Mouse (Mus musculus) ES-E14 (cell line): ENCODE data around the gene Spata1. TPM values are rescaled to one million over a fixed set of nuclear protein-coding genes. Genes with fewer than 3 reads are reported as not detected.

Experiments used
- DNase-seq: peaks from one replicate; pipeline ENCODE4 v3.0.0-alpha.2; 2013; ENCODE audit warnings: low read depth, low spot score
- H3K27ac ChIP-seq: 2 replicates; pipeline ENCODE4 v1.5.1; 2012; ENCODE audit warnings: low read depth, mild to moderate bottlenecking, low read length, moderate library complexity, mixed read lengths; ENCODE audit not compliant: poor library complexity, insufficient read depth, severe bottlenecking
- H3K36me3 ChIP-seq: 2 replicates; pipeline ENCODE4 v1.6.1; 2012; ENCODE audit warnings: mild to moderate bottlenecking, low read length, moderate library complexity, mixed read lengths; ENCODE audit not compliant: control insufficient read depth, poor library complexity, insufficient read depth, severe bottlenecking
- H3K4me1 ChIP-seq, 2 experiments: fragments of 150-350 bp in 1 of 2; sonication (generic) in 1 of 2; 2 replicates each; pipeline ENCODE4 v1.6.1; 2012; ENCODE audit warnings: low read length in 2 of 2, mild to moderate bottlenecking in 1 of 2, mixed read lengths in 1 of 2; ENCODE audit not compliant: control insufficient read depth in 2 of 2, insufficient read depth in 2 of 2, poor library complexity in 1 of 2
- H3K4me3 ChIP-seq, 2 experiments: fragments of 150-350 bp in 1 of 2; sonication (generic) in 1 of 2; 2 replicates each; pipeline ENCODE4 v1.5.1; 2012; ENCODE audit warnings: low read length in 2 of 2, low read depth in 1 of 2, mild to moderate bottlenecking in 1 of 2, mixed read lengths in 1 of 2; ENCODE audit not compliant: insufficient read depth in 1 of 2, poor library complexity in 1 of 2, severe bottlenecking in 1 of 2
- H3K9ac ChIP-seq: 2 replicates; pipeline ENCODE4 v1.6.1; 2012; ENCODE audit warnings: low read depth, mild to moderate bottlenecking, low read length, mixed read lengths; ENCODE audit not compliant: poor library complexity, insufficient read depth, severe bottlenecking
- H3K9me3 ChIP-seq: fragments of 150-350 bp; sonication (generic); 2 replicates; pipeline ENCODE4 v1.6.1; 2012; ENCODE audit warnings: low read depth, mild to moderate bottlenecking, low read length; ENCODE audit not compliant: control insufficient read depth, insufficient read depth
- CHD2 ChIP-seq: IDR thresholded peaks from 2 replicates; pipeline ENCODE4 v1.6.1; 2014; ENCODE audit warnings: mild to moderate bottlenecking, low read depth, low read length, inconsistent platforms
- HCFC1 ChIP-seq: IDR thresholded peaks from 2 replicates; pipeline ENCODE4 v1.6.1; 2012; ENCODE audit warnings: low read length, inconsistent platforms, borderline replicate concordance; ENCODE audit not compliant: insufficient read depth
- MAFK ChIP-seq: IDR thresholded peaks from 2 replicates; pipeline ENCODE4 v1.6.1; 2014; ENCODE audit warnings: mild to moderate bottlenecking, low read depth, low read length, inconsistent platforms; ENCODE audit not compliant: insufficient read depth
- ZC3H11A ChIP-seq: IDR thresholded peaks from 2 replicates; pipeline ENCODE4 v1.6.1; 2012; ENCODE audit warnings: low read depth, mild to moderate bottlenecking, inconsistent platforms, low read length, borderline replicate concordance
- ZNF384 ChIP-seq: IDR thresholded peaks from 2 replicates; pipeline ENCODE4 v1.6.1; 2012; ENCODE audit warnings: low read depth, low read length, inconsistent platforms
- in situ Hi-C, 2 experiments: fragments of 600-800 bp; cut with MboI; formaldehyde crosslinking; loops; one replicate each; pipeline ENCODE4 v1.15.1; 2025; ENCODE audit warnings: low sequenced_read_pairs in 2 of 2, inconsistent platforms in 1 of 2; ENCODE audit not compliant: unreplicated experiment in 2 of 2
- total RNA-seq: library from RNA; depleted of rRNA; stranded (reverse); fragments of 300-350 nt; gene quantifications from 2 replicates; pipeline ENCODE4 v1.2.3, GENCODE M21; 2012

Gene Spata1
- total RNA-seq, 1 experiment, result 3.1 TPM

- no peak for TF ChIP-seq CHD2
- TF ChIP-seq HCFC1, result no peak
- no peak for TF ChIP-seq ZC3H11A
- no peak for TF ChIP-seq ZNF384
- TF ChIP-seq MAFK, result no peak
- in situ Hi-C loops, result no loop called here
- H3K9ac ChIP-seq, result no peak overlapping the region
- H3K36me3 ChIP-seq, result no peaks in the 10 kb centered on the region
- H3K4me1 ChIP-seq, result no peaks in the 10 kb centered on the region; a peak in 1 of 4 replicates
- H3K4me3 ChIP-seq, result no peak overlapping the region
- H3K9me3 ChIP-seq, result no peaks in the 10 kb centered on the region
- no peak overlapping the region for H3K27ac ChIP-seq
- no peak for DNase-seq
Measured at GRCm38 (mm10) chr3:146494941-146495340, 4.6 kb downstream of the Spata1 start.

- no peaks in the 10 kb centered on the region for H3K4me1 ChIP-seq
- no peaks in the 10 kb centered on the region for H3K36me3 ChIP-seq
- no peak overlapping the region for H3K9ac ChIP-seq
- H3K27ac ChIP-seq, result no peak overlapping the region
- peak; percentile 52 for DNase-seq
- H3K4me3 ChIP-seq, result no peak overlapping the region
- no peaks in the 10 kb centered on the region for H3K9me3 ChIP-seq
- in situ Hi-C loops, result no loop called here
- TF ChIP-seq MAFK, result no peak
- peak; percentile 51 for TF ChIP-seq ZC3H11A
- TF ChIP-seq CHD2, result no peak
- TF ChIP-seq HCFC1, result no peak
- TF ChIP-seq ZNF384, result no peak
Measured at GRCm38 (mm10) chr3:146486464-146486863, 13.1 kb downstream of the Spata1 start.

GRCm38 (mm10) chr3:146482044-146482443 lies 17.5 kb downstream of the Spata1 start:
- no peak overlapping the region for H3K4me3 ChIP-seq
- H3K4me1 ChIP-seq, result no peaks in the 10 kb centered on the region
- H3K9me3 ChIP-seq, result no peaks in the 10 kb centered on the region
- no peak overlapping the region for H3K9ac ChIP-seq
- in situ Hi-C loops, result no loop called here
- no peak for DNase-seq
- no peaks in the 10 kb centered on the region for H3K36me3 ChIP-seq
- no peak overlapping the region for H3K27ac ChIP-seq
- TF ChIP-seq ZC3H11A (no peak), CHD2 (no peak), HCFC1 (no peak), ZNF384 (no peak), MAFK (no peak)

GRCm38 (mm10) chr3:146474428-146474827 lies 25.1 kb downstream of the Spata1 start:
- H3K9me3 ChIP-seq, result no peaks in the 10 kb centered on the region

More at GRCm38 (mm10) chr3:146474428-146474827, 25.1 kb downstream of the Spata1 start:
- H3K4me1 ChIP-seq, result peaks cover 0 to 4% of the 10 kb centered on the region in 2 experiments; a peak in 1 of 4 replicates
- H3K36me3 ChIP-seq, result no peaks in the 10 kb centered on the region
- TF ChIP-seq ZC3H11A (no peak), HCFC1 (no peak), ZNF384 (no peak), CHD2 (no peak), MAFK (no peak)
- DNase-seq, result no peak
- H3K27ac ChIP-seq, result no peak overlapping the region
- H3K4me3 ChIP-seq, result no peak overlapping the region
- in situ Hi-C loops, result no loop called here
- no peak overlapping the region for H3K9ac ChIP-seq
